Mouse (Mus musculus): ENCODE measurements around the gene Pheta2. TPM values are rescaled to one million over a fixed set of nuclear protein-coding genes. Genes with fewer than 3 reads are reported as not detected.

Pheta2 gene
- polyA plus RNA-seq, 2 experiments, result 18.7 to 24.8 TPM

DNA sequence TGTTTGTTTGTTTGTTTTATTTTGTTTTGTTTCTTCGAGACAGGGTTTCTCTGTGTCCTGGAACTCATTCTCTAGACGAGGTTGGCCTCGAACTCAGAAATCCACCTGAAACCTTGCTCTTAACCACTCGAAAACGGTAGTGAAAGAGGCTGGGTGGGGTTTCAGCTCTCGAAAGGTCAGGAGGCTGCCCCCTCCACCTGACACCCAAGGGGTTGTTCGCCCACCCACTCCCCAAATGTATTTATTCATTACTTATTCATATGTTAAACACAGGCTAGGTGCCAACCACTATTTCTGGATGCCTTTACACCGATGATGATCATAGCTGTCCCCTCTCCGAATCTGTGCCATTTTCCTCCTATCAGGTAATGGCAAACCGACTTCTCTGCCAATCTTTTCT is 408 bp downstream of the Pheta2 start:
- peak overlapping the region; percentile 99 for H3K27ac ChIP-seq
- DNase-seq (ENCODE audit: low read depth in 3 of 3, low spot score in 3 of 3), result no peak
- H3K4me2 ChIP-seq (ENCODE audit: low read depth), result peak overlapping the region; percentile 93
- H3K9ac ChIP-seq (replicated peaks), result peak overlapping the region; percentile 98
- no peaks in the 10 kb centered on the region for H3K27me3 ChIP-seq (ENCODE audit: control insufficient read depth, insufficient read depth, low read length)
- H3K9me3 ChIP-seq (ENCODE audit: control insufficient read depth, low read length), result no peaks in the 10 kb centered on the region
- peaks cover 42% of the 10 kb centered on the region for H3K36me3 ChIP-seq (replicated peaks; ENCODE audit: control insufficient read depth, insufficient read depth, low read depth)
- ATAC-seq (ENCODE audit: insufficient read depth), result no peak
- TF ChIP-seq EP300 (IDR thresholded peaks at IDR 0.05; ENCODE audit: low read depth), result no peak
- TF ChIP-seq CTCF (IDR thresholded peaks at IDR 0.05; ENCODE audit: low read depth), result no peak
- H3K4me1 ChIP-seq (replicated peaks; ENCODE audit: control insufficient read depth in 2 of 2, insufficient read depth in 2 of 2, low read length in 1 of 2), result peaks cover 46 to 54% of the 10 kb centered on the region in 2 experiments
- WGBS (ENCODE audit: insufficient replicate concordance), result 37% methylated on average over 10 of the region's 10 CpGs
- H3K4me3 ChIP-seq (ENCODE audit: insufficient read depth in 1 of 2, low read depth in 2 of 2, low read length in 2 of 2), result peak overlapping the region; percentile 29 to 81

DNA sequence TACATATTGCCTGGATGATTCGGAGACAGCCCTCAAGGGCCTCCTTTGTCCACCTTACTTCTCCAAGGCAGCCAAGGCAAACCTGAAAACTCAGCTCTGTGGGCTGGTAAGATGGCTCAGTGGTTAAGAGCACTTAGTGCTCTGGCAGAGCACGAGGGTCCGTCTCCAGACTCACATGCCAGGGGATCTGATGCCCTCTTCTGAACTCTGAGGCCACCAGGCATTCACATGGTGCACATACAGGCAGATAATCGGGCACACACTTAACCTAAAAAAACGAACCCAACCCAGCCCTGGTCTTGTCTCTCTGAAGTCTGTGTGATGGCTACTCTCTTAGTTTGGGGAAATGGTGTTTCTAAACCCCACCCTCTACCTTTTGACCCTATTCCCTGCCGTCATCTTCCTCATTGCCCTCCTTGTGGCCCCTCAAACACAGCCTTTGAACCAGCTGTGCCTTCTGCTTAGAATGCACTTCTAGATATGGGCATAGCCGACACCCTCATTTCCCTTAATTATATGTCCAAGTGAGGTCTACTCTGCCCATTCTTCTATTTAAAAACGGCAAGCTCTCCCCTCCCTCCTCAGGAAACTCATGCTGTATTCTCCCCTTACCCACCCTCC is 1.0 kb downstream of the Pheta2 start:
- TF ChIP-seq CTCF (IDR thresholded peaks at IDR 0.05; ENCODE audit: low read depth) (no peak), EP300 (IDR thresholded peaks at IDR 0.05; ENCODE audit: low read depth) (no peak)
- DNase-seq (ENCODE audit: low read depth in 3 of 3, low spot score in 3 of 3) (peak in 1 of 3 experiments; percentile 24), ATAC-seq (ENCODE audit: insufficient read depth) (no peak)
- peak overlapping the region in 1 of 2 experiments; percentile 81; a peak in 2 of 4 replicates for H3K4me3 ChIP-seq (ENCODE audit: insufficient read depth in 1 of 2, low read depth in 2 of 2, low read length in 2 of 2)
- H3K9me3 ChIP-seq (ENCODE audit: control insufficient read depth, low read length), result no peaks in the 10 kb centered on the region
- H3K27me3 ChIP-seq (ENCODE audit: control insufficient read depth, insufficient read depth, low read length), result no peaks in the 10 kb centered on the region
- peaks cover 42% of the 10 kb centered on the region for H3K36me3 ChIP-seq (replicated peaks; ENCODE audit: control insufficient read depth, insufficient read depth, low read depth)
- peak overlapping the region; percentile 99 for H3K27ac ChIP-seq
- H3K4me2 ChIP-seq (ENCODE audit: low read depth), result peak overlapping the region; percentile 93
- WGBS (ENCODE audit: insufficient replicate concordance), result 33% methylated on average over 8 of the region's 8 CpGs
- H3K9ac ChIP-seq (replicated peaks), result peak overlapping the region; percentile 98
- H3K4me1 ChIP-seq (replicated peaks; ENCODE audit: control insufficient read depth in 2 of 2, insufficient read depth in 2 of 2, low read length in 1 of 2), result peaks cover 52 to 60% of the 10 kb centered on the region in 2 experiments

- no peak for TF ChIP-seq CTCF (IDR thresholded peaks at IDR 0.05; ENCODE audit: low read depth)
- no peak for TF ChIP-seq EP300 (IDR thresholded peaks at IDR 0.05; ENCODE audit: low read depth)
- Histone ChIP-seq H3K9me3 (ENCODE audit: control insufficient read depth, low read length) (no peaks in the 10 kb centered on the region), H3K4me3 (ENCODE audit: insufficient read depth in 1 of 2, low read depth in 2 of 2, low read length in 2 of 2) (peak overlapping the region; percentile 75 to 85), H3K4me1 (replicated peaks; ENCODE audit: control insufficient read depth in 2 of 2, insufficient read depth in 2 of 2, low read length in 1 of 2) (peaks cover 59 to 68% of the 10 kb centered on the region in 2 experiments), H3K9ac (replicated peaks) (peak overlapping the region; percentile 98), H3K4me2 (ENCODE audit: low read depth) (peak overlapping the region; percentile 93), H3K27me3 (ENCODE audit: control insufficient read depth, insufficient read depth, low read length) (no peaks in the 10 kb centered on the region), H3K27ac (peak overlapping the region; percentile 99), H3K36me3 (replicated peaks; ENCODE audit: control insufficient read depth, insufficient read depth, low read depth) (peaks cover 39% of the 10 kb centered on the region)
- ATAC-seq (ENCODE audit: insufficient read depth), result peak; percentile 24
- WGBS (ENCODE audit: insufficient replicate concordance), result 8% methylated on average over 21 of the region's 21 CpGs
- peak in 1 of 3 experiments; percentile 68 for DNase-seq (ENCODE audit: low read depth in 3 of 3, low spot score in 3 of 3)
These were observed 1.8 kb downstream of the Pheta2 start for GRCm38 (mm10) chr15:82340414-82341035.

- Histone ChIP-seq H3K9me3 (ENCODE audit: control insufficient read depth, low read length) (no peaks in the 10 kb centered on the region), H3K4me3 (ENCODE audit: insufficient read depth in 1 of 2, low read depth in 2 of 2, low read length in 2 of 2) (peak overlapping the region; percentile 75 to 85), H3K4me1 (replicated peaks; ENCODE audit: control insufficient read depth in 2 of 2, insufficient read depth in 2 of 2, low read length in 1 of 2) (peaks cover 59 to 68% of the 10 kb centered on the region in 2 experiments), H3K9ac (replicated peaks) (peak overlapping the region; percentile 98), H3K36me3 (replicated peaks; ENCODE audit: control insufficient read depth, insufficient read depth, low read depth) (peaks cover 34% of the 10 kb centered on the region), H3K27ac (peak overlapping the region; percentile 99), H3K27me3 (ENCODE audit: control insufficient read depth, insufficient read depth, low read length) (no peaks in the 10 kb centered on the region), H3K4me2 (ENCODE audit: low read depth) (peak overlapping the region; percentile 93)
- TF ChIP-seq CTCF (IDR thresholded peaks at IDR 0.05; ENCODE audit: low read depth) (peak; percentile 27; the same call in 1 of the 2 replicates), EP300 (IDR thresholded peaks at IDR 0.05; ENCODE audit: low read depth) (no peak)
- WGBS (ENCODE audit: insufficient replicate concordance), result under 1% methylated on average over 39 of the region's 40 CpGs
- ATAC-seq (ENCODE audit: insufficient read depth) (peak; percentile 40), DNase-seq (ENCODE audit: low read depth in 3 of 3, low spot score in 3 of 3) (peak in 2 of 3 experiments; percentile 59 to 67)
These were observed 2.3 kb downstream of the Pheta2 start for GRCm38 (mm10) chr15:82341036-82341501.
